Mouse (Mus musculus): ENCODE results near the gene Scn4b. TPM values are rescaled to one million over a fixed set of nuclear protein-coding genes. Genes with fewer than 3 reads are reported as not detected.

The Scn4b gene
- total RNA-seq (2022): 100 to 1,000 TPM; 209 to 275 (median 247) TPM

DNA sequence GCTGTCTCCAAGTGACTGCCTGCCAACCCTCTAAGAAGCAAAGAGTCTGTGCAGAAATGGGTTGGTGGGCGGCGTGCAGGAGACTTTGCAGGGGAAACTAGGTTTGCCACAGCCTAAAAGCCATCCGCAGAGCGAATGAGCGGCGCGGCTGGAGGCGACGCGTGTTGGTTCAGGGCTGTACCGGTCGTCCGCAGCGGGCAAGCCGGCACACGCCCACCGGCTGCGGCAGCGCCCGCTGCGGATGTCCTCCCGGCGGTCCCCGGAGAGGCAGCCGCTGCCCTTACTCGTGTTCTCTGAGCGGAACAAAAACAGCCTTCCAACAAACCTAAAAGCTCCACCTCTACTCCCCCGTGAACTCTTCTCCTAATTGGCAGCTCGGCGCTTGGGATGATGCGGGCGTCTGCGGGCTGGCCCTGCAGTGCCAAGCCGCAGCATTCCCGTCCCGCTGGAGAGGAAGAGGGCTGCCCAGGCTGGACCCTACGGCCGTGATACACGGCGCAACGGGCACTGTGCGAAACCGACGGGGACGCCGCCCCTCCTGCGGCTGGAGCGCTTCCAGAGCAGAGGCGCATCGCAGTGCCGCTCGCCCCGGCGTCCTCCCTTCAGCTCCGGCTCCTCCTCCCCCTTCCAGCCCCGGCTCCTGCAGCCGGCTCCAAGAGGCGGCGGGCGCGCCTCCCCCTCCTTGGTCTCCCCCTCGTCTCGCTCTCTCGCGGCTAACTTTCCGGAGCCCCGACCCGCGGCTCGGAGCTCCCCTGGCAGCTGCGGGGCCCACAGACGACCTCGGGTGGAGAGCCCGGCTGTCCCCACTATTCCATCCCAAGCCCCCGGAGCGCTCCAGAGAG, at the start of gene Scn4b:
TSS of gene Scn4b (plus strand) at position 205 of the 842 bp plus-strand sequence.
- peak; percentile 54 to 75 for DNase-seq (ENCODE audit: low spot score in 2 of 2)

GRCm38 (mm10) chr9:45090811-45091210, 47.4 kb upstream of the Scn4b start:
- DNase-seq (ENCODE audit: low spot score in 2 of 2): no peak

- no peak for DNase-seq (ENCODE audit: low spot score in 2 of 2)
Measured at GRCm38 (mm10) chr9:45092641-45093040, 45.6 kb upstream of the Scn4b start.

DNA sequence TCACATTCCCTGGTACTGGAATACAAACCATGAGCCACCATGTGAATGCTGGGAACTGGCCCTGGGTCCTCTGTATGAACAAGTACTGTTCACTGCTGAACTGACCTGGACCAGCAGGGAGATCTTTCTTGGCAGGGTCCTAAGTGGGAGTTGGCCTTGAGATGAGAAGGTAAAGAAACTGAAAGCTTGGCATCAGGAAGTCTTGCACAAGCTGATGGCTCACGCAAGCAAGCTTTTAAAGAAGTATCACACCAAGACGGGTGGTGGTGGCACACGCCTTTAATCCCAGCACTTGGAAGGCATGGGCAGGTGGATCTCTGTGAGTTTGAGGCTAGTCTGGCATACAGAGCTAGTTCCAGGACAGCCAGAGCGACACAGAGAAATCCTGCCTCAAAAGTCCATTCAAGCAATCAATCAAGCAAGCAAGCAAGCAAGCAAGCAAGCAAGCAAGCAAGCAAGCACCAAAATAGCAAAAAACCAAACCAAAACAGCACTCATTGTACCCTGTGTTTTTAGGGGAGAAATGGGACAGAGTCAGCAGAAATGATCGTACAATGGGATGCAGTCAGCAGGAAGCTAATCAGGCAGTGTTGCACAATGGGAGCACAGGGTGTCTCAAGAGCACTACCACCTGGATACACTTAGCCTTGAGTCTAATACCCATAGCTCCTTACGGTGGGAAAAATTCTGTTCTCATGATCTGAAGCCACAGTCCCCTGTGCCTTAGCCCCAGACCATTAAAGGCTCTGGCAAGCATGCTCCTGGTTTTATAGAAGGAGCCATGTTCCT, 42.9 kb upstream of the Scn4b start:
- DNase-seq (ENCODE audit: low spot score in 2 of 2): no peak

- no peak for DNase-seq (ENCODE audit: low spot score in 2 of 2)
Measured at GRCm38 (mm10) chr9:45097877-45098276, 40.3 kb upstream of the Scn4b start.

DNA sequence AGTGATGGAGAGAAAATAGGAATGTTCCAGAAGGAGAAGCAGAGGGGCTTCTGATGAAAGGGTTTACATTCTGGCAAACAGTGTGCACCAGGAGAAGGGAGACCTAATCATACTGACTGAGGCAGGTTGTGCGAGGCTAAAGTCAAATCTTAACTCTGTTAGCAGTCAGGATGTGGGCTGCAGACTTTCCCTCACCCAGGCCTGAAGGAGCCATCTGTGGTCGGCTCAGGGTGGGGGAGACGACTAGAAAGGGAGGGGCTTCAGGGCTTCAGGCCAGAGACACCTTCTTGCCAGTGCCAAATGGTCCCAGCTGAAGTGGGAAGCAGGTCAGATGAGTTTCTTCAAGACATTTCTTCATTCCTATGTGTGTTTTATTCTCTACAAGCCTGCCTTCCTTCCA, 39.8 kb upstream of the Scn4b start:
- DNase-seq (ENCODE audit: low spot score in 2 of 2): no peak

DNA sequence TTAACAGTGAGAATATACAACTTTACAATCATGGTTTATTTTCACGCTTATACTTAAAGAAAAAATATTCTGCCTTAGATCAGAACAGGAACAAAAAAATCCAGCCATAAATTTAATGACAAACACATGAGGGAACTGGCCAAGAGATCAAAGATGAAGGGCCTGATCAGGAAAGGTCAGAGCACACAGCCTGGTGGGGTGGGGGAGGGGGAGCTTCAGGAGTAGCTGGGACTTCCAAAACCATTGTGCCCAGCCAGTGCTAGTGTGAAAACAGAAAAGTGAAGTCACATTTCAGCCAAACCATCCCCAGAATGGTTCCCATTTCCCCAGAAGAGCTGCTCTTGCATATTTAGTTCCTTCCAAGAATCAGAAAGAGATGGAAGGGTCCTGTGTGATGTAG, 35.7 kb upstream of the Scn4b start:
- DNase-seq (ENCODE audit: low spot score in 2 of 2): no peak

GRCm38 (mm10) chr9:45103211-45103979, 34.8 kb upstream of the Scn4b start:
- no peak for DNase-seq (ENCODE audit: low spot score in 2 of 2)

- no peak for DNase-seq (ENCODE audit: low spot score in 2 of 2)
Measured at GRCm38 (mm10) chr9:45105596-45106374, 32.4 kb upstream of the Scn4b start.

DNA sequence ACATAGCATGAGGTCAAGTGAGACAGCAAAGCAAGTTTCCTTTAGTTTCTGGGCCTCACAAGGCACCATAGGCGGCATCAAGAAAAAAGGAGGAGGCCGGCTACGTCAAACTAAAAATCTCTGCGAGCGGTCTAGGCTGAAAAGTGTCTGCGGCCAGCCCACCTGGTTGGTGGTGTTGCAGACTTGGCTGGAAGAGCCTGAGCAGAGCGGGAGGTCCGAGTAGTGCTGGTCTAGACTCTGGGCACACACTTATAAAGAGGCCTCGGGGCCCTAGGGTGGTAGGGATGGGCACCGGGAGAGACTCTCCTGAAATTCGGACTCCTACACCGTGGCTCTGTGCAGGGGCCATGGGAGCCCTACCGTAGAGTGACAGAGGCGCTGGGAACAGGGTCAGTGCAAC, 22.5 kb upstream of the Scn4b start:
- DNase-seq (ENCODE audit: low spot score in 2 of 2): no peak

DNA sequence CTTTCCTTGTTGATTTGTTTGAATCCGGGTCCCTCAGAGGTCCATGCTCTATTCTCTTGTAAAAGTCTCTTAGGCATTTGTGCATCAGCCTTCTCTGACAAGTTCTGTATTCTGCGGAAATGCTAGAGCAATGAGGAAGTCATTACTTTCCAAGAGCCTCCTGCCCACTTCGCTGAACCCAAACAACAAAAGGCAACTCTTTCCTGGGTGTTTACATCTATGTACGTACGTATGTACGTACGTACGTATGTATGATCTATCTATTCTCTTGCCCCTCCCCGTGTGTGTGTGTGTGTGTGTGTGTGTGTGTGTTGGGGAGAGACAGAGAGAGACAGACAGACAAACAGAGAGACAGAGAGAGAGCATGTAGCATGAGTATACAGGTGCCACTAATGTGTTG, 21.4 kb upstream of the Scn4b start:
- no peak for DNase-seq (ENCODE audit: low spot score in 2 of 2)

GRCm38 (mm10) chr9:45117741-45118431, 20.3 kb upstream of the Scn4b start, which contains the start of gene Scn2b:
TSS of gene Scn2b (plus strand) at chr9:45117782.
- no peak for DNase-seq (ENCODE audit: low spot score in 2 of 2)

DNA sequence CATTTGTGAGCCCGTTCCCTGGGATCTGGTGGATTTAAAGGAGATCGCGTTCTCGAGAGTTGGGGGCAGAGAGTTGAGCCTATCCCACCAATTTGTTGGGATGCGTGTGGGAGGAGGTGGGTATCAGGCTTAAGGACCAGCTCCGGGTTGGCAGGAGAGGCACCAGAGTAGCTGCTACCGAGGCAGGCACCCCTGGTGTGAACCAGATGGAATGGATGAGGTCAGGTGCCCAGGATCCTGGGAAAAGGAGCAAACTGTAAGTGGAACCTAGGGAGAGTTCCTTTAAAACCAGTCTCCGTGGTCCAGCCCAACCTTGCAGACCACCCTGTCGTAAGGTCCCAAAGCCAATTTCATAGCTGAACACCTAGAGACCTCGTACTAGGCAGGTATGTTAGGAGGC, 19.6 kb upstream of the Scn4b start:
- no peak for DNase-seq (ENCODE audit: low spot score in 2 of 2)

DNA sequence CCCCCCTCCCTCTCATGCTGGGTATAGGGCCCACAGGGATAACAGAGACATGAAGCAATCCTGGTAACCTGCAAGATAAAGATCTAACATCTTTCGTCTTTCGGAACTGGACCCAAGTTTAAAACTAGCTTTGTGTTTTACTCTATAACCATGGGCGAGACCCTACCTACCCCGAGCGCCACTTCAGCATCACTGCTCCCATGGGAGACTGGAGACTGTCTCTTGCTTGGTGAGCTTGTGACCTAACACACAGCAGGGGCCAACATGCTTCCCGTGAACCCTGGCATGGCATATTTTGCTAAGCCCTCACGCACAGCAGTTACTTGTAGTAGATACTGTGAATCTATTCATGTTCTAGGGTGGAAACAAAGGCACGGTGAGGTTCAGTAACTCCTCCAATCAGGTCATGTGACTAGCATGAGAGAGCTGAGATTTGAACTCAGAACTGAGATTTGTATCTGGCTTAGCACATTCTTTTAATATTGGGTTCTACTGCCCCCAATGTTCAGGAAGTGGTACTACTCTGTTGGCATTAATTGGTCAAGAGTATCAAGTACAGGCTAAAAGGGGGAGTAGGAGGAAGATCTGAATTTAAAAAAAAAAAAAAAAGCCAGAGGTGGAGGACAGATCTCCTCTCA, 18.8 kb upstream of the Scn4b start:
- DNase-seq (ENCODE audit: low spot score in 2 of 2): no peak

GRCm38 (mm10) chr9:45119954-45120530, 18.2 kb upstream of the Scn4b start:
- no peak for DNase-seq (ENCODE audit: low spot score in 2 of 2)

DNA sequence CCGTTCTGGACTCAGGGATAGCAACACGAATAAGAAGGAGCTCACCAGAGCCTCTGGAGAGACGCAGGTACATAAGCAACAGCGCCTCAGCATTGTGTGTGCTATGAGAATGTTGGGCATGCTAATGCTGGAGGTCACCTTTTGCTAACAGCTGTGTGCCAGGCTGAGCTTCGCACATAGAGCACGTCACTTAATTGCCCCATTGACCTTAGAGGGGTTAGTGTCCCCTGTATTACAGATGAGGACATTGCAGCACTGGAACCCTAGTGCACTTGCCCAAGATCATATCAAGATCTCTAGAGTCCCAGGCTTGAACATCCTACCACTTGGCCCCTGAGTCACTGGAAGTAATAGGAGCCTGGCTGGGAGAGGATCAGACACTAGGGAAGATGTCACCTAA, 17.6 kb upstream of the Scn4b start:
- DNase-seq (ENCODE audit: low spot score in 2 of 2): no peak

DNA sequence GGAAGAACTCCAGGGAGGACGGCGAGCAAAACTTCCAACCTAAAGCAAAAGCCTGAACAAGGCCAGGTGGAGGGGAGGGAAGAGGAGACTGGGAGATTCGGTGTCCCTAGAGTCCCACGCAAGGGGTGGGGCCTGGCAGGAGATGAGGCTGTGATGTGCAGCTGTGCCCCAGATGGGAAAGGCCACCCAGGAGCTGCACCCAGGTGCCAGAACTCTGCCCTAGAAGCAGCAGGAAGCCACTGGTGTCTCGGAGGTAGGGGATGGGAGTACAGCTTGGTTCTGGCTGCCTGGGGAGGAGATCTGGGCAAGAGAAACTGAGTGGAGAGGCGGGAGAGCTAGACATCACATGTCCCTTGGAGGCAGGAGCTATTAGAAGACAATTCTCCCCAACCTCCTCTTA, 17.2 kb upstream of the Scn4b start:
- no peak for DNase-seq (ENCODE audit: low spot score in 2 of 2)

DNA sequence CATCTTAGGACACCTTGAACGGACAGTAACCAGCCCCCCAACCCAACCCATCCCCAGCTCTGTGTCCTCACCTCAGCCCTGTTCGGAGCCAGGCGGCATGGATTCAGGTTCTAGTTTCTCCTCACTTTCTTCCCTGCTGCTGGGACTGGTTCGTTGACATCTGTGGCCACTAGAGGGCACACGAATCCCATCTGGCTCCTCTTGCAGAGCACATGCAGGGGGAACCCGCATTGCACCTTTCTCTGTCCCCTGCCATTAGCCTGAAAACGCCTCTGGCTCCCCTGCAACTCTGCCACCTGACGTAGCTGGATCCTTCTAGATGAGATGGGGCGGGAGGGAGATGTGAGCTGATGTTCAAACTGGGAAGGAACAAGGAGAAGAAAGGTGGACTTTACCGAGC, 16.4 kb upstream of the Scn4b start:
- peak; percentile 55 to 67 for DNase-seq (ENCODE audit: low spot score in 2 of 2)

DNA sequence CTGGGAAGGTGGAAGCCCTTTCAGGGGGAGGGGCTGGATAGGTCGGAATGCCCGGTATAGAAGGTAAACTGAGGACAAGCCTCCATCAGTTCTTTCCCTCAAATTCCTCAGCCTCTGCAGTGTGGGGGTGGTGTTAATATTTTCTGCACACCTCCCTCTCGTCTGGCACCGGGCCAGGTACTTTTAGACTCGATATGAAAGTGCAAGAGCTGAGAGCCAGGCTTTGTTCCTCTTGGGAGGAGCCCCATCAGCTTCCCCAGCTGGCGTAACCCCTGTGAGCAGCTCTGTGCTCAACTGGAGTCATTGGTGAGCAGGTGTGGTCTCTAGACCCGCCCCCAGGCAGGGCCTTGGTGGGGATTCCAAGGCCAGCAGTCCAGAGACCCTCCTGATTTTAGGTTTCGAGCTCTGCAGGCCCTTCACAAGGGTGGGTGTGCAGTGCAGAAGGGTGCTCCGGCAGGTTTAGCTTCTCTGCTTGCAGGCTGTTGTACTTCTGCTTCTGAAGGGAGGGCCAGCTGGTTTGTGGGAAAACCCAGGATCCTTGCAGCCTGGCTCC, 15.9 kb upstream of the Scn4b start:
- no peak for DNase-seq (ENCODE audit: low spot score in 2 of 2)
